Mouse (Mus musculus): ENCODE measurements at regions not wholly inside any gene's neighbourhood (a gene's known extent, or its start where the extent isn't known, plus 50 kb on each side); places are given as distances from the start of the nearest gene placed in this dataset.
A peak's percentile ranks its signal among the peaks of the same experiment; 100 is the strongest.

DNA sequence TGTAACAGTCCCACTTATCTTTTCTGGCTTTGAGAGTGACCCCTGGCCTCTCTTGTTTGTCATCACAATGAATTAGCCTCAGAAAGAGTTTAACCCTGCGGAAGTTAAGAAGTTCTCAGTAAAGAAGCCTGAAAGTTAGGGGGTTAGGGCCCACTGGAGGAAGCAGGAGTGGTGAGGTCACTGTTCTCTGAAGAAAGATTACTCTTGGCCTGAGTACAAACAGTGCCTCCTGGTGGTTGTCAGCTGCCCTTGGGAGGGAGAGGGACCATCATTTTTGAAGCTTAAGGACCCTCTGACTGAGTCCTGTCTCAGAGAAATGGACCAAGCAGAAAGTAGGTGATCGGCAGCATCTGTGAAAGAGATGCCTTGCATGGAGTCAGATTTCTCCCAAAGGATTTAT, 318.3 kb upstream of the Id2 start:
- H3K36me3 ChIP-seq (ENCODE audit: control insufficient read depth, insufficient read depth, low read length, poor library complexity, severe bottlenecking): no peaks in the 10 kb centered on the region
- DNase-seq (ENCODE audit: low read depth, low spot score): peak; percentile 74
- no peaks in the 10 kb centered on the region for H3K27me3 ChIP-seq (ENCODE audit: control insufficient read depth, insufficient read depth, low read length, poor library complexity, severe bottlenecking)

DNA sequence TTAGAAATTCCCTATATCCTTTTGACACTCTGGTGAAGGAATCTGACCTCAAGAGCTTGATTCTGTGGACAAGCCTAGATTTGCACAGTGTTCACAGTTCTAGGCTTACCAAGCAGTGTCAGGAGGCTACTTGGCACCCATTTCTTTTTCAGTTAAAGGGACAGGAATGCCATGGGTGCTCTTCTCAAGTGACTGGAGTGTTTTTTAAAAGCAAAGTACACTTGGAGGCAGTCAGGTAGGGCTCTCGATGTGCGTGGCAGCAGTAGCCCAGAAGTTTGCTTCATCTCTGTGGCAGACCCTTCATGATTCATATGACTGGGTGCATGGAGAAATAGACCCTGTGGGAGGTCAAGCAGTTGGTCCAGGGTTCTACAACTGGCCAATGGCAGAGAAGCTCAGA, 310.4 kb upstream of the Id2 start:
- H3K36me3 ChIP-seq (ENCODE audit: control insufficient read depth, insufficient read depth, low read length, poor library complexity, severe bottlenecking): no peaks in the 10 kb centered on the region
- DNase-seq (ENCODE audit: low read depth, low spot score): no peak
- H3K27me3 ChIP-seq (ENCODE audit: control insufficient read depth, insufficient read depth, low read length, poor library complexity, severe bottlenecking): no peaks in the 10 kb centered on the region

- no peaks in the 10 kb centered on the region for H3K27me3 ChIP-seq (ENCODE audit: control insufficient read depth, insufficient read depth, low read length, poor library complexity, severe bottlenecking)
- no peaks in the 10 kb centered on the region for H3K36me3 ChIP-seq (ENCODE audit: control insufficient read depth, insufficient read depth, low read length, poor library complexity, severe bottlenecking)
- no peak for DNase-seq (ENCODE audit: low read depth, low spot score)
These were observed 303.4 kb upstream of the Id2 start for GRCm38 (mm10) chr12:25400326-25400725.

GRCm38 (mm10) chr12:25398726-25399125, 301.8 kb upstream of the Id2 start:
- Histone ChIP-seq H3K27me3 (ENCODE audit: control insufficient read depth, insufficient read depth, low read length, poor library complexity, severe bottlenecking) (no peaks in the 10 kb centered on the region), H3K36me3 (ENCODE audit: control insufficient read depth, insufficient read depth, low read length, poor library complexity, severe bottlenecking) (no peaks in the 10 kb centered on the region)
- no peak for DNase-seq (ENCODE audit: low read depth, low spot score)

GRCm38 (mm10) chr12:25394326-25394725, 297.4 kb upstream of the Id2 start:
- no peaks in the 10 kb centered on the region for H3K36me3 ChIP-seq (ENCODE audit: control insufficient read depth, insufficient read depth, low read length, poor library complexity, severe bottlenecking)
- DNase-seq (ENCODE audit: low read depth, low spot score): no peak

GRCm38 (mm10) chr12:25393501-25393900, 296.6 kb upstream of the Id2 start:
- no peak for DNase-seq (ENCODE audit: low read depth, low spot score)
- Histone ChIP-seq H3K27me3 (ENCODE audit: control insufficient read depth, insufficient read depth, low read length, poor library complexity, severe bottlenecking) (no peaks in the 10 kb centered on the region), H3K36me3 (ENCODE audit: control insufficient read depth, insufficient read depth, low read length, poor library complexity, severe bottlenecking) (no peaks in the 10 kb centered on the region)

More at GRCm38 (mm10) chr12:25394326-25394725, 297.4 kb upstream of the Id2 start:
- no peaks in the 10 kb centered on the region for H3K27me3 ChIP-seq (ENCODE audit: control insufficient read depth, insufficient read depth, low read length, poor library complexity, severe bottlenecking)

- H3K27me3 ChIP-seq (ENCODE audit: control insufficient read depth, insufficient read depth, low read length, poor library complexity, severe bottlenecking): no peaks in the 10 kb centered on the region
- H3K36me3 ChIP-seq (ENCODE audit: control insufficient read depth, insufficient read depth, low read length, poor library complexity, severe bottlenecking): no peaks in the 10 kb centered on the region
- peak; percentile 33 for DNase-seq (ENCODE audit: low read depth, low spot score)
These were observed 292.3 kb upstream of the Id2 start for GRCm38 (mm10) chr12:25389202-25389601.

- H3K36me3 ChIP-seq (ENCODE audit: control insufficient read depth, insufficient read depth, low read length, poor library complexity, severe bottlenecking): no peaks in the 10 kb centered on the region
- H3K27me3 ChIP-seq (ENCODE audit: control insufficient read depth, insufficient read depth, low read length, poor library complexity, severe bottlenecking): no peaks in the 10 kb centered on the region
- DNase-seq (ENCODE audit: low read depth, low spot score): no peak
These were observed 290.9 kb upstream of the Id2 start for GRCm38 (mm10) chr12:25387791-25388280.

- H3K36me3 ChIP-seq (ENCODE audit: control insufficient read depth, insufficient read depth, low read length, poor library complexity, severe bottlenecking): no peaks in the 10 kb centered on the region
- no peaks in the 10 kb centered on the region for H3K27me3 ChIP-seq (ENCODE audit: control insufficient read depth, insufficient read depth, low read length, poor library complexity, severe bottlenecking)
- DNase-seq (ENCODE audit: low read depth, low spot score): no peak
These were observed 286.0 kb upstream of the Id2 start for GRCm38 (mm10) chr12:25382961-25383360.

GRCm38 (mm10) chr12:25382475-25382874, 285.5 kb upstream of the Id2 start:
- no peaks in the 10 kb centered on the region for H3K36me3 ChIP-seq (ENCODE audit: control insufficient read depth, insufficient read depth, low read length, poor library complexity, severe bottlenecking)
- no peak for DNase-seq (ENCODE audit: low read depth, low spot score)

DNA sequence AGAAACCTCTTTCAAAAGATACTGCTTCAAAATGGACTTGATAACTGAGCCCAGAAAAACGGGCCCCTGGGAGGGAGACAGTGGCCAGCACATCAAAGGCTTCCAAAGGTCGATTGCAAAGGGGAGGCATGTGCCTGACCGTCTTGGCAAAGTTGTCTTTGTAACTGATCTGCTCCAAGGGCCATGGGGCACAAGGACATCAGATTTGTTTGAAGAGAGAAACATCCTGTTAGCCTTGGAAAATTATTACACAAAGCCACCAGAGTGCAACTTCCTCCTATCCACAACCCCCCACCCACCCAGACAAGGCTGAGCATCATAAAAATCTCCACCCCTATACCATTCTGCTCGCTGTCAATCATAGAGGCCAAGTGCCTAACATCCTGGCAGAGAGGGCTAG, 284.7 kb upstream of the Id2 start:
- no peak for DNase-seq (ENCODE audit: low read depth, low spot score)
- H3K36me3 ChIP-seq (ENCODE audit: control insufficient read depth, insufficient read depth, low read length, poor library complexity, severe bottlenecking): no peaks in the 10 kb centered on the region

More at GRCm38 (mm10) chr12:25382475-25382874, 285.5 kb upstream of the Id2 start:
- H3K27me3 ChIP-seq (ENCODE audit: control insufficient read depth, insufficient read depth, low read length, poor library complexity, severe bottlenecking): no peaks in the 10 kb centered on the region

DNA sequence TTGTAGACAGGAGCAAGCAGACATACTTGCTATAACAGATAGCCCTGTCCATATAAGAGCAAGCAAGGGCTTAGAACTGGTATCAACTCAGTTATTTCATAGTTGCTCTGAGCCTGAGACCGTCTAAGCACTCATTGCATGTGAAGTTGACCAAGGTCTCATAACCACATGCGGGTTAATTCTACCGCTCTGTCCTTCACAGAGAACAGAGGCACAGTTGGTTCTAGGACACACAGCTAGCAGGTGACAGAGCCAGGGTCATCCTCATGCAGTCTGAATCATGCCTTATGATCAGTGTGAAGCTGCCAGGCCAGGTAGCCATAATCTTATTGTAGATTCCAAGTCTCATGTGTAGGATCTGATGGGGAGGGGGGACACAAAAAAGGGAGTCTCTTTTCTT, 283.1 kb upstream of the Id2 start:
- H3K36me3 ChIP-seq (ENCODE audit: control insufficient read depth, insufficient read depth, low read length, poor library complexity, severe bottlenecking): no peaks in the 10 kb centered on the region
- no peaks in the 10 kb centered on the region for H3K27me3 ChIP-seq (ENCODE audit: control insufficient read depth, insufficient read depth, low read length, poor library complexity, severe bottlenecking)
- no peak for DNase-seq (ENCODE audit: low read depth, low spot score)

More for the DNA sequence above, 284.7 kb upstream of the Id2 start:
- no peaks in the 10 kb centered on the region for H3K27me3 ChIP-seq (ENCODE audit: control insufficient read depth, insufficient read depth, low read length, poor library complexity, severe bottlenecking)

GRCm38 (mm10) chr12:25379016-25379415, 282.1 kb upstream of the Id2 start:
- no peak for DNase-seq (ENCODE audit: low read depth, low spot score)
- no peaks in the 10 kb centered on the region for H3K27me3 ChIP-seq (ENCODE audit: control insufficient read depth, insufficient read depth, low read length, poor library complexity, severe bottlenecking)
- H3K36me3 ChIP-seq (ENCODE audit: control insufficient read depth, insufficient read depth, low read length, poor library complexity, severe bottlenecking): no peaks in the 10 kb centered on the region

DNA sequence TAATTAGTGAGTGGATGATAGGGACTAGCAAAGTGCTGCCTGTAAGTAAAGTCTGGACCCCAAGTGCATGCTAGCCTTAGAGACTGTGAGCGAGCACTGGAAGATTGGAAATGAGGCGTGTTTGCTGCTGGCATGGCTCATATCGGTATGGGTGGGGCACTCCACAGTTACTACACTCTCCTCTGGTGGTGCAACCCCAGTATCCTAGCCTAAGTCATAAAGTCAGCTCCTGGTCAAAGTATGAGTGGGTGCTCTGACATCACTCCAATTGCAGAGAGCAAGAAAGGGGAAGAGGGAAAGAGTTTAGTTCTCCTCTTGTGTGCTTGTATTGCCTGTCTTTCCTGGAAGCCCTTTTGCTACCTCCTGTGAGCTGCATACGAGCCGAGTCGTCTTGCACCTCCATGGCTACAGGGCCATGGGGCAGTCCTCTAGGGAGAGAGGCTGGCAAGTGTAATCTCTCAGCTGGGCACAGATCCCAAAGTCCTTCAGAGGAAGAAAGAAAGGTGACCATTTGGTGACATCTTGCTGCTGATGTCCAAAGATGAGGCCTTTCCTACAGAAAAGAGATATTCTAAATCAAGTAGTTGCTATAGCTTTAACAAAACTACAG, 281.2 kb upstream of the Id2 start:
- Histone ChIP-seq H3K27me3 (ENCODE audit: control insufficient read depth, insufficient read depth, low read length, poor library complexity, severe bottlenecking) (no peaks in the 10 kb centered on the region), H3K36me3 (ENCODE audit: control insufficient read depth, insufficient read depth, low read length, poor library complexity, severe bottlenecking) (no peaks in the 10 kb centered on the region)
- DNase-seq (ENCODE audit: low read depth, low spot score): no peak

DNA sequence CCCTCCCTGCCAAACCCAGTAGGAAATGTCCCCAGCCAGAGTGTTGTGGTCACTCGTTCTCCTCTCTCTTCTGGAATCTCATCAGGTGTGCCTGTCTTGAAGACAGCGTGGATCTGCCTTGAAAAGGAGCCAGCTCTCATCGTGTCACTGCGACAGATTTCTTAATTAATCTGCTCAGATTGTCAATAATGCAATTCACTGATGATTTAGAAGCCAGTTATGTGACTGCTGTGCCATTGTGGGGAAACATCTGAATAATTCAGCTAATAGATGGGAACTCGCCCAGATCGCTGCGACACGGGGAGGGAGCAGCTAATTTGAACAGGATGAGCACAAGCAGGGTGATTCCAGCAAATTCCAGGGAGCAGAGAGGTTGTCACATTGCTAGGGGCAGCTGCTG, 279.5 kb upstream of the Id2 start:
- no peaks in the 10 kb centered on the region for H3K36me3 ChIP-seq (ENCODE audit: control insufficient read depth, insufficient read depth, low read length, poor library complexity, severe bottlenecking)
- DNase-seq (ENCODE audit: low read depth, low spot score): no peak
- no peaks in the 10 kb centered on the region for H3K27me3 ChIP-seq (ENCODE audit: control insufficient read depth, insufficient read depth, low read length, poor library complexity, severe bottlenecking)

- no peaks in the 10 kb centered on the region for H3K27me3 ChIP-seq (ENCODE audit: control insufficient read depth, insufficient read depth, low read length, poor library complexity, severe bottlenecking)
- H3K36me3 ChIP-seq (ENCODE audit: control insufficient read depth, insufficient read depth, low read length, poor library complexity, severe bottlenecking): no peaks in the 10 kb centered on the region
- no peak for DNase-seq (ENCODE audit: low read depth, low spot score)
These were observed 270.6 kb upstream of the Id2 start for GRCm38 (mm10) chr12:25367541-25367940.

Measured in splenic B cell, adult 2 months (primary cell).